Mouse (Mus musculus): ENCODE measurements around the gene Zkscan5. TPM values are rescaled to one million over a fixed set of nuclear protein-coding genes. Genes with fewer than 3 reads are reported as not detected.

Gene Zkscan5
- polyA plus RNA-seq, 1 experiment from 2014 or later: 14.0 TPM

DNA sequence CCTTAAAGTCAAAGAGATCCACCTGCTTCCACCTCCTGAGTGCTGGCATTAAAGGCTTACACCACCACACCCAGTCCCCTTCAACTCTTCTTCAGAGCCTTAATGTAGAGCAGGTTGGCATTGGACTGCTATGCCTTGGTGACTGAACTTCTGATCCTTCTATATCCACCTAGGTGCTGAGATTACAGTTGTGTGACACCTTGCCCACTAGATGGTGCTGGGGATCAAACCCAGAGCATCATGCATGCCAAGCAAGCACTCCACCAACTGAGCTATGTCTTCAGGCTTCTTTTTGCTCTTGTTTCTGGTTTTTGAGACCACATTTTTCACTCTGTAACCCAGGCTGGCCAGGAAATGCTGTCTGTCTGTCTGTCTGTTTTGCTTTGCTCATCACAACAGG lies 30.3 kb downstream of the Zkscan5 start:
- ATAC-seq (ENCODE audit: low read depth) (no peak), DNase-seq (ENCODE audit: low spot score) (peak; percentile 24)
- Histone ChIP-seq H3K9ac (ENCODE audit: low read depth, low read length) (no peak overlapping the region), H3K4me3 (ENCODE audit: low read depth, low read length) (no peak overlapping the region), H3K4me2 (ENCODE audit: low read depth, low read length) (no peak overlapping the region), H3K36me3 (ENCODE audit: control insufficient read depth, insufficient read depth, low read length) (peaks cover 54% of the 10 kb centered on the region), H3K27ac (replicated peaks; ENCODE audit: low read depth, low read length) (no peak overlapping the region), H3K9me3 (ENCODE audit: control insufficient read depth, low read length) (no peaks in the 10 kb centered on the region), H3K4me1 (ENCODE audit: control insufficient read depth, insufficient read depth, low read length) (peaks cover 8% of the 10 kb centered on the region; the same call in 1 of the 2 replicates), H3K27me3 (replicated peaks; ENCODE audit: control insufficient read depth, insufficient read depth, low read length) (no peaks in the 10 kb centered on the region)

DNA sequence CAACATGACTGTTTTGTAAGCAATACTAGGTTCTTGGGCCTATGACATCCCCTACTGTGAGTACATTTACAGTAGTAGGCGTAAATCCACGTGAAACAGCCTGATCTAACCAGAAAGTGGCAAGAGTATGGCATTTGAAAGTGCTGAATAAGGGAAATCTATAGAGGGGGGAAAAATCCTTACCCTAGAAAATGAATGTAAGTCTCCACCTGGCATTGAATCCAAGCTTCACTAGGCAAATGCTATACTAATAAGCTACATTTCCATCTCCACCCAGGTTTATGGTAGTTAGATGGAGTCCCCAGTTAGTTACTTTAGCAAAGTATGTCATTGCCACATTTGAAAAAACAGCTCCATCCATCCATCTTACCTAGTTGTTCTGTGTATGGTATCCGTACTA lies 45.2 kb downstream of the Zkscan5 start:
- H3K27ac ChIP-seq (replicated peaks; ENCODE audit: low read depth, low read length): no peak overlapping the region
- H3K27me3 ChIP-seq (replicated peaks; ENCODE audit: control insufficient read depth, insufficient read depth, low read length): no peaks in the 10 kb centered on the region
- peaks cover 57% of the 10 kb centered on the region for H3K36me3 ChIP-seq (ENCODE audit: control insufficient read depth, insufficient read depth, low read length)
- 96% methylated on average over 3 of the region's 3 CpGs for WGBS
- no peak for ATAC-seq (ENCODE audit: low read depth)
- H3K9ac ChIP-seq (ENCODE audit: low read depth, low read length): no peak overlapping the region
- H3K4me3 ChIP-seq (ENCODE audit: low read depth, low read length): no peak overlapping the region
- DNase-seq (ENCODE audit: low spot score): no peak
- H3K9me3 ChIP-seq (ENCODE audit: control insufficient read depth, low read length): no peaks in the 10 kb centered on the region
- no peak overlapping the region for H3K4me2 ChIP-seq (ENCODE audit: low read depth, low read length)
- no peaks in the 10 kb centered on the region for H3K4me1 ChIP-seq (ENCODE audit: control insufficient read depth, insufficient read depth, low read length)

Other genes starting within 250 kb of the Zkscan5 start
- gene Smurf1, start 238.7 kb upstream of the Zkscan5 start, polyA plus RNA-seq (2014; fragmentation: Nextera tagmentation; extraction: Ambion mirVana): 19.9 and 21.1 TPM in 2 replicates
- not detected in 2 replicates for gene Gm4871, start 171.8 kb upstream of the Zkscan5 start, polyA plus RNA-seq (2014; fragmentation: Nextera tagmentation; extraction: Ambion mirVana)
- gene 1700018F24Rik, start 161.6 kb upstream of the Zkscan5 start, polyA plus RNA-seq (2014; fragmentation: Nextera tagmentation; extraction: Ambion mirVana): 0.31 TPM in 1 of 2 replicates, not detected in the other
- 138 and 150 TPM in 2 replicates for gene Arpc1a, start 120.7 kb upstream of the Zkscan5 start, polyA plus RNA-seq (2014; fragmentation: Nextera tagmentation; extraction: Ambion mirVana)
- not detected in 2 replicates for gene Kpna7, start 120.5 kb upstream of the Zkscan5 start, polyA plus RNA-seq (2014; fragmentation: Nextera tagmentation; extraction: Ambion mirVana)
- 222 and 228 TPM in 2 replicates for gene Arpc1b, start 90.3 kb upstream of the Zkscan5 start, polyA plus RNA-seq (2014; fragmentation: Nextera tagmentation; extraction: Ambion mirVana)
- 84.2 and 97.1 TPM in 2 replicates for gene Pdap1, start 64.3 kb upstream of the Zkscan5 start, polyA plus RNA-seq (2014; fragmentation: Nextera tagmentation; extraction: Ambion mirVana)
- 177 and 182 TPM in 2 replicates for gene Bud31, start 64.2 kb upstream of the Zkscan5 start, polyA plus RNA-seq (2014; fragmentation: Nextera tagmentation; extraction: Ambion mirVana)
- gene Ptcd1, start 37.5 kb upstream of the Zkscan5 start, polyA plus RNA-seq (2014; fragmentation: Nextera tagmentation; extraction: Ambion mirVana): 13.2 and 14.6 TPM in 2 replicates
- gene Cpsf4, start 37.3 kb upstream of the Zkscan5 start, polyA plus RNA-seq (2014; fragmentation: Nextera tagmentation; extraction: Ambion mirVana): 25.1 and 26.5 TPM in 2 replicates
- gene Atp5j2, start 12.5 kb upstream of the Zkscan5 start, polyA plus RNA-seq (2014; fragmentation: Nextera tagmentation; extraction: Ambion mirVana): 511 and 592 TPM in 2 replicates
- gene Zkscan14, start 2.7 kb upstream of the Zkscan5 start, polyA plus RNA-seq (2014; fragmentation: Nextera tagmentation; extraction: Ambion mirVana): 6.6 and 9.3 TPM in 2 replicates
- 37.2 and 38.1 TPM in 2 replicates for gene Zfp655, start 27.2 kb downstream of the Zkscan5 start, polyA plus RNA-seq (2014; fragmentation: Nextera tagmentation; extraction: Ambion mirVana)
- 0.45 and 0.63 TPM in 2 replicates for gene Zscan25, start 75.9 kb downstream of the Zkscan5 start, polyA plus RNA-seq (2014; fragmentation: Nextera tagmentation; extraction: Ambion mirVana)
- gene Cyp3a57, start 140.7 kb downstream of the Zkscan5 start, polyA plus RNA-seq (2014; fragmentation: Nextera tagmentation; extraction: Ambion mirVana): not detected in 2 replicates

All from embryonic facial prominence, embryonic 14.5 days (tissue).